Mouse (Mus musculus) heart, adult 8-10 months (tissue): ENCODE data around the gene Obscn. TPM values are rescaled to one million over a fixed set of nuclear protein-coding genes. Genes with fewer than 3 reads are reported as not detected.
"Not testable (repeated sequence)": the region's sequence is repeated elsewhere in the genome, so short reads cannot be mapped to it uniquely, and the experiment has no call there.

ENCODE experiments used
- DNase-seq: peaks from one replicate; pipeline ENCODE4 v3.0.0; 2022; ENCODE audit warnings: low spot score
- total RNA-seq, 4 experiments: library from RNA; stranded (reverse); gene quantifications; 2 replicates each; pipeline ENCODE4 v1.2.4; 2022

Obscn gene
- total RNA-seq, 4 experiments from 2014 or later = 788 to 1,002 (median 896) TPM

DNA sequence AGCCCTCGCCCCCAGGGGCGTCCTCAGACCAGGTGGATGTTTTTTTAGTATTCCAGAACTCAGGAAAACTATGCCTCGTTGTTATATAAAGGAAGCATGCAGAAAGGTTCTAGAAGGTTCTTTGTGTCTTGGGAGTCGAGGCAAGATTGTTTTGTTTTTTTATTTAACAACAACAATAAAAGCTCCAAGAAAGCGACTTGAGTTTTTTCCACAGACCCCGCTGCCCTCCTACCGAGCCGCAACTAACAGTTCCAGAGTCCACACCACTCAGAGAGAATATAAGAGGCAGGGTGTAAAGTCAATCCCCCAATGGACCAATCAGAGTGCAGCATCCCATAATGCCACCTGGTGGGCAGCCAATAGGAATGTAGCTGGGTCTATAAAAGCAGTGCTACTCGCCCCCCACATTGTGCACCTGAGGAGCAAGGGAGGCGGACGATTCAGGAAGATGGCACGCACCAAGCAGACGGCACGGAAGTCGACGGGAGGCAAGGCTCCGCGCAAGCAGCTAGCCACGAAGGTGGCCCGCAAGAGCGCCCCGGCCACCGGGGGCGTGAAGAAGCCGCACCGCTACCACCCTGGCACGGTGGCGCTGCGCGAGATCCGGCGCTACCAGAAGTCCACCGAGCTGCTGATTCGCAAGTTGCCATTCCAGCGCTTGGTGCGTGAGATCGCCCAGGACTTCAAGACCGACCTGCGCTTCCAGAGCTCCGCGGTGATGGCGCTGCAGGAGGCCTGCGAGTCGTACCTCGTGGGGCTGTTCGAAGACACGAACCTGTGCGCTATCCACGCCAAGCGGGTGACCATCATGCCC, 174.6 kb downstream of the Obscn start:
- no peak for DNase-seq

DNA sequence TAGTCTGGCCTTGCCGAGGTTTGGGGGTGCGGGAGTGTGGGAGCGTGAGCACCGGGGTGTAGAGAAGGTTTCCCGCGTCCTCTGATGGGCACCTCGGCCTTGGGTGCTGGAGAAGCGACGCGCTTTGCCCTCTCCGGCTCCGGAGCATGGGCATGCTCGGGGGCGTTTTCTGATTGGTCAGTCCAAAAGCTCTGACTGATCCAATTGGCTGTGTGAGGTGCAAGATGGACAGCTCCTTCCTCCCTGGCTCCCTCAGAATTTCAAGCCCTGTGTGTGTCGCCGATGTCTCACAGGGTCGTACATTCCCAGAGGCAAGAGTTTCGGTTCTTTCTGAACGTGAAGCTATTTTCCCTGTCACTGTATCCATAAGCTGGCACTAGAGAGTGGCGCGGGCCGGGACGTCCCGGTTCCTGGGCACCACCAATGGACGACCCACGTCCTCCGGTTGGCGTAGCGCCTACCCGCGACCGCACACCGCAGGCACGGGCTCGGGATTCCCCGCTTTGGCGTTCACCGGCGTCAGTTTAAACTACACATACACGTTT, 176.2 kb downstream of the Obscn start:
- peak; percentile 82 for DNase-seq

DNA sequence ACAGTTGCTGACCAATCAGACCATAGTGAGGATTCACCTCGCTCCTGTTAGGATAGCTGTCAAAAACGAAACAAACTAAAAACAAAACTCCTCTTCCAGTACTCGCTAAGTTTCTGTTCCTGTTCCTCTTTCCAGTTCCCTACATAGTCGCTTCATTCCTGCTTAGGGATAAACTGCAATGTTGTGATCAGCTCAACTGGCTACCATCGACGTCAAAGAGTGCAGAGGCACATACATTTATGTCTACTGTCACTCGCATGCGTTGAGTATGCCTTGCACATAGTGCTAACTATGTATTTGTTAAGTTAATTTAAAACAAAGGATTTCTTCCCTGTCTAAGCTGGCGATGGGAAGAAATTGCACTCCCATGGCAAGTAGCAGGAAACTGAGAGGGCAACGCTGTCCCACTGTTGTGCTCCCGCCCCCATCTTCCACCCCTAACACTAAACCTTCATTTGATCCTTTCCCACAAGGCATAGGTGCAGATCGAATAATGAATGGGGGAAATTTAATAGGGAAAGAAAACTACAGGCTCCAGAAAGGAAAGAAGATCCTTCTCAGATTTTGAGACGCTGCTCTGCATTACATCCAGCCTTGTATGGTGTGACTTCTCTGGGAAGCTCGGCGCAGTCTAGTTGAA, 176.9 kb downstream of the Obscn start:
- no peak for DNase-seq

DNA sequence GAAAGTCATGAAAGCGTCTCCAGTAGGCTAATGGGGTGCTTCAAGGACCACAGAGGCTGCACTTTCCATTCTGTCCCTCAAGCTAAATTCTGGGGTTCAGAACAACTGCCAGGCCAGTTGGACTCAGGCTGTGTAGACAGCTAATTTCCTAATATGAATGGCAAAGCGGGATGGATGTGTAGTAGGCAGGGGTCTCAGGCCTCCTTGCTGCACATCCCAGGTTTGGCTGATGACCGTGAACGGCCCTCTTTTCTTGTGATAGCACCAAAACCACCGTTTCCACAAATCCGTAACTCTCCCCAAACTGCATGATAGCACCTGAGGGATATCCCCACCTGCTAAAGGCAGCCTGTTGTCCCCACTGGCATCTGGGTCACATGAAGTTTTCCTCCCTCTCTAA, 177.7 kb downstream of the Obscn start:
- DNase-seq = no peak

GRCm38 (mm10) chr11:58957226-58957914, 178.8 kb downstream of the Obscn start:
- no peak for DNase-seq

- DNase-seq = no peak
Measured at GRCm38 (mm10) chr11:58955868-58956257, 180.3 kb downstream of the Obscn start.

DNA sequence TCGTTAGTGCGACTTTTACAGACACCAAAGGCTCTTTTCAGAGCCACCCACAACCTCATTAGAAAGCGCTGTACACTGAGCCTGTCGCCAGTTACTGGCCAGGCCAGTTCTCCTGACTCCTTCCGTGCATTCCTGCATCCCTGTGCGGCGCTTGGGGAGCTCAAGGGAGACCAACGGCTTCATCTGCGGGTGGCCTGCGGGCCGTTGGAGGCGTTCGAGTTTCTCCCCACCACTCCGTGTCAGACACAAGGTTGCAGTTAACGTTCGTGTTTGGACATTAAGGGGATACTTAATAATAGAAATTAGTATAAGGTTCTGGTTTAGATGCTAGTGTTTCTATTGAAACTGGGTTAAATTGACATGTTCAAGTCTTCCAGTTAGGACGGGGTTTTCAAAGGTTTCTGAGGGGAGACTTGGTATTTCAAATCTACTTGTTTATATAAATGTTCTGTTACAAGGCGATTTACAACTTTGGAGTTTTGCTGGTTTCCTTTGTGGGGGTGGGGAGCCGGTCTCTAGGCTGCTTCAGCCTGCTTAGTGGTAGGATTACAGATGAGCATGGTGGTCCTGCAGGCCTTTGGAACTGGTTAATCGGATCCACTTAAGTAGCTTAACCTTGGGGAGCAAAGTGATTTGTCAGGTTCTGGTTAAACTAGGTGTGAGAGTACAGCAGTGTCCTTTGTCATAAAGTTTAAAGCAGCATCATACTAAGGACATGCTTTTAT, 180.9 kb downstream of the Obscn start:
- no peak for DNase-seq

DNA sequence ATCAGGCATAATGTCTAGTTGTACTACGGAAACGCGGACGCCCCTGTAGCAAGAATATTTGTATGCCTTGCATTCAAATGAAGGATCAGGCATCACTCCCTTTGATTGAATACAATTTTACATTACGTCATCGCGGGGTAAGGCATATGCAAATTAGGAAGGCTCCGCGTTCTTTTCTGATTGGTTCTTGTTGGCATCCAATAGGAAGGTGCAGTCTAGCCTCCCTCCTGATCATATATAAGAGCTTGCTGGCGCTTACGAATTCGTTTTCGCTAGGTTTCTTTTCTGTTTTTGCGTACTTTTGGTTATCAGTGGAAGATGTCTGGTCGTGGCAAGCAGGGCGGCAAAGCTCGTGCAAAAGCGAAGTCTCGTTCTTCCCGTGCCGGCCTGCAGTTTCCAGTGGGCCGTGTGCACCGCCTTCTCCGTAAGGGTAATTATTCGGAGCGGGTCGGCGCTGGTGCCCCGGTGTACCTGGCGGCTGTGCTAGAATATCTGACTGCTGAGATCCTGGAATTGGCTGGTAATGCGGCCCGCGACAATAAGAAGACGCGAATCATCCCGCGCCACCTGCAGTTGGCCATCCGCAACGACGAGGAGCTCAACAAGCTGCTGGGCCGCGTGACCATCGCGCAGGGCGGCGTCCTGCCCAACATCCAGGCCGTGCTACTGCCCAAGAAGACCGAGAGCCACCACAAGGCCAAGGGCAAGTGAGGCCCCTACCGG, 181.6 kb downstream of the Obscn start, which contains the start of the genes Hist3h2a and Trim17:
Gene Hist3h2a (plus strand): TSS at position 266 of the 723 bp plus-strand sequence.
Gene Trim17 (plus strand): TSS at position 266 of the 723 bp plus-strand sequence.
- peak; percentile 98 for DNase-seq

DNA sequence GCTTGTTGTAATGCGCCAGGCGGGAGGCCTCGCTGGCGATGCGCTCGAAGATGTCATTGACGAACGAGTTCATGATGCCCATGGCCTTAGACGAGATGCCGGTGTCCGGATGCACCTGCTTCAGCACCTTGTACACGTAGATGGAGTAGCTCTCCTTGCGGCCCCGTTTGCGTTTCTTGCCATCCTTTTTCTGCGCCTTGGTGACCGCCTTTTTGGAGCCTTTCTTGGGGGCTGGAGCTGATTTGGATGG, 182.1 kb downstream of the Obscn start:
- not testable (repeated sequence) for DNase-seq

DNA sequence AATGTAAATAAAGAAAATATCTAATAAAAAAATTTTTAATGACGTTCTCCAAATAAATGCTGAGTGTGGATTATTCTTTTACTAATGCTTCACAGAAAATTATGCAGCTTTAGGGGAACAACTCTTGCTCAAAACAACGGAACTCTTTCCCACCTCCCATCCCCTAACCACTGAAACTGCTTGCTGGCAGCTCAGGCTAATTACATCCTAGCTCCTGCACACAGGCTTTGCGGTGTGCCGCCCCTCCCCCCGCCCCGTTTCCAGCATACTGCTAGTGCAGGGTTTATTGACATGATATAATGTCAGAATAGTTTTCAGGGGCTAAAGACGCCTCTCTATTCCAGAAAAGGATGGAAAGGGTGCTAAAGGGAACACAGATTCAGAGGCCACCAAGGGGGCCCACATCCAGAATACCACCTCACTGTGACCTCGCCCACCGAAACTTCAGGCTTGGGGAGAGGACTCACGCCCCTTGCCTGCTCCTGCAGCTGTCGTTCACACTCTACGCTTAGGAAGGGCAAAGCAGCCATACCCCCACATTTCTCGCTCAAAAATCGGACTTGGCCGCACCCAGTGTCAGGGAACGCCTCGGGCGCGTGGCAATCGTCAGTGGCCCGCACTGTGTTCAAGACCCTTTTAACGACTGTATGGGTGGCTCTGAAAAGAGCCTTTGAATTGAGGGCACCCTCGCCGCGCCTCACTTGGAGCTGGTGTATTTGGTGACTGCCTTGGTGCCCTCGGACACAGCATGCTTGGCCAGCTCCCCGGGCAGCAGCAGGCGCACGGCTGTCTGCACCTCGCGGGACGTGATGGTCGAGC, 182.6 kb downstream of the Obscn start:
- no peak for DNase-seq

- DNase-seq = no peak
Measured at GRCm38 (mm10) chr11:58951210-58951609, 185.0 kb downstream of the Obscn start.

- no peak for DNase-seq
Measured at GRCm38 (mm10) chr11:58949480-58950431, 186.4 kb downstream of the Obscn start.

DNA sequence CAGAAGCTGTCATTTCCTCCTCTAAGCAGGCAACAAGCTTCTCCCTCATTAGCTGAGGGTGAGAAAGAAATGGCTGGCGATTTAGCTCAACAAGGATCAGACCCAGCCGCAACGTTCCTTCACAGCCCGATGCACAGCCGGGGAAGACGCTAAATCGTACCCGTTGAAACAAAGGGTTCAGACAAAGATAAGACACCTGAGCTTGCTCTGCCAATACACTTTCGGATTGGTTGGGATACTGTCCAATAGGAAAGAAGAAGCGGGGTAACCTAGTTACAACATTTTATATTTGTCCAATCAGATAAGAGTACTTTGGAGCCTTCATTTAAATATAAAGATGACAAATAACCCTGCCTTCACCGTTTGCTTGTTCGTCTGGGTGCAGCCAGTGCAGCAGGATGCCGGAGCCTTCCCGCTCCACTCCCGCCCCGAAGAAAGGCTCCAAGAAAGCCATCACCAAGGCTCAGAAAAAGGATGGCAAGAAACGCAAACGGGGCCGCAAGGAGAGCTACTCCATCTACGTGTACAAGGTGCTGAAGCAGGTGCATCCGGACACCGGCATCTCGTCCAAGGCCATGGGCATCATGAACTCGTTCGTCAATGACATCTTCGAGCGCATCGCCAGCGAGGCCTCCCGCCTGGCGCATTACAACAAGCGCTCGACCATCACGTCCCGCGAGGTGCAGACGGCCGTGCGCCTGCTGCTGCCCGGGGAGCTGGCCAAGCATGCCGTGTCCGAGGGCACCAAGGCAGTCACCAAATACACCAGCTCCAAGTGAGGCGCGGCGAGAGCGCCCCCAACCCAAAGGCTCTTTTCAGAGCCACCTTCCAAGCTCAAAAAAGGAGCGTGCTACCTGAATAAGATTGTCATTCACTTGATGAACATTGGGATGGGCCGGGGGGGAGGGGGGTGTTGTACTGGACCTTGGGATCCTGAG, 187.4 kb downstream of the Obscn start, which contains the start of gene Hist3h2ba:
Gene Hist3h2ba (plus strand): TSS at position 379 of the 938 bp plus-strand sequence.
- DNase-seq = peak; percentile 82

DNA sequence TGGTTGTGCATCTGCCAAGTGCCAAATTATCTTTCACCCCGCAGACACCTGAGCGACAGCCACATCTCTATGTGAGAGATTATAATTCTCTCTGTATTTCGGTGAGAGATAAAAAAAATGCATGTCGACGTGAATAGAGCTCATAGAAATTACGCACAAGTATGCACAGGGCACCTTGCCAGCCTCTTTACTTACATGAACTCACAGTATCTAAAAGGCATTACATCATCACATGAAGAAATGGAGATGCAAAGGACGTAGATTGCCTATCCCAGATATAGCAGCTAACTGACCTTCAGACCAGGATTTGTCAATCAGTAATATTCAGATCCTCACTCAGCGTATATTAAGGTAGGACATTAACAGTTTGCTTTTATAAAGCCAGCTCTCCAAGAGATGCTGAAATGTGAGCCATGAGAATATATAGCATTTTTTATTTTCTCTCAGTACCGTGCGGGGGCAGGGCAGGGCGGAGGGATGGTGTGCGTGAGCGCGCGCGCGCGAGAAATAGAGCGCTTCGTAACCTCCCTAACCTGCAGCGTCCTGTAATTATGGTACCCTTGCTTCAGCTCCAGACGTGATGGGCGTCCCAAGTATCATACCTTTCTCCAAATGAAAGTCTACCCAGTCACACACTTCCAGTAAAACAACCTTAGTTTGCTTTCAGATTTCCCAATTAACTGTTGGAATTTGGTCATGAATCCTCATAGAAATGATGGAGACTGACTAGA, 188.2 kb downstream of the Obscn start:
- DNase-seq = no peak

DNA sequence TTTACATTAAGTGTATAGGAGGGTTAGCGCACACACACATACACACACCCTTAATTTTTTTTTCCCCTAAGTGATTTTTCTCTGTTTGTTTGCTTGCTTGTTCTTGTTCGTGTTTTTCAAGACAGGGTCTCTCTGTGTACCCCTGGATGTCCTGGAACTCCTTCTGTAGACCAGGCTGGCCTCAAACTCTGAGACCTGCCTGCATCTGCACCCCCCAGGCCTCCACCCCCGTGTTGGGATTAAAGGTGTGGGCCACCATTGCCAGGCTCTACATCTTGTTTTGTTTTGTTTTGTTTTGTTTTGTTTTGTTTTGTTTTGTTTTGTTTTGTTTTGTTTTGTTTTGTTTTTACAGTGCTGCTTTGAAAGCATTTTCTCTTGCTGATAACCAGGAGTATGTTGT, 188.9 kb downstream of the Obscn start:
- no peak for DNase-seq
